Mouse (Mus musculus) small intestine, adult 2 months (tissue): ENCODE measurements at regions not wholly inside any gene's neighbourhood (a gene's known extent, or its start where the extent isn't known, plus 50 kb on each side); places are given as distances from the start of the nearest gene placed in this dataset.

ENCODE experiments used
- CTCF ChIP-seq: fragments of 200-500 bp; IDR thresholded peaks from 2 replicates; pipeline ENCODE4 v1.5.1; 2012; ENCODE audit warnings: low read depth, mild to moderate bottlenecking, control low read depth, inconsistent platforms, low read length, moderate library complexity, mixed read lengths; ENCODE audit not compliant: insufficient replicate concordance, insufficient read length; ENCODE audit errors: extremely low read depth
- POLR2A ChIP-seq: fragments of 200-500 bp; IDR thresholded peaks from 2 replicates; pipeline ENCODE4 v1.6.1; 2012; ENCODE audit warnings: low read depth, mild to moderate bottlenecking, control low read depth, inconsistent platforms, low read length, moderate library complexity

- TF ChIP-seq CTCF, result no peak
- TF ChIP-seq POLR2A, result no peak
Observed at GRCm38 (mm10) chr8:107660624-107661023, 72.4 kb upstream of the Psmd7 start.
